Mouse (Mus musculus) myocyte (in vitro differentiated cells): Measurements from ENCODE around the gene Pid1.

Source experiments
- E2F4 ChIP-seq: IDR thresholded peaks from one replicate; pipeline ENCODE4 v1.6.1; 2011; ENCODE audit warnings: mild to moderate bottlenecking, control low read depth, moderate library complexity; ENCODE audit not compliant: insufficient read depth
- MYOG ChIP-seq, 3 experiments: IDR thresholded peaks; one replicate each; pipeline ENCODE4 v1.6.1; 2011; ENCODE audit warnings: control low read depth in 2 of 3, low read depth in 2 of 3, mild to moderate bottlenecking in 2 of 3; ENCODE audit not compliant: insufficient read length in 2 of 3, control insufficient read depth in 1 of 3, insufficient read depth in 1 of 3
- POLR2A ChIP-seq: IDR thresholded peaks from one replicate; pipeline ENCODE4 v1.6.1; 2011; ENCODE audit warnings: low read depth, mild to moderate bottlenecking, control low read depth, moderate library complexity; ENCODE audit not compliant: insufficient read length
- POLR2AphosphoS2 ChIP-seq: IDR thresholded peaks from one replicate; pipeline ENCODE4 v1.6.1; 2011; ENCODE audit warnings: low read depth, control low read depth; ENCODE audit not compliant: insufficient read length
- REST ChIP-seq: IDR thresholded peaks from one replicate; pipeline ENCODE4 v1.6.1; 2011; ENCODE audit warnings: mild to moderate bottlenecking, control low read depth, moderate library complexity; ENCODE audit not compliant: insufficient read depth, insufficient read length
- TCF12 ChIP-seq: IDR thresholded peaks from one replicate; pipeline ENCODE4 v1.6.1; 2011; ENCODE audit warnings: mild to moderate bottlenecking, control low read depth; ENCODE audit not compliant: poor library complexity, insufficient read depth, severe bottlenecking
- TCF3 ChIP-seq: IDR thresholded peaks from one replicate; pipeline ENCODE4 v1.6.1; 2011; ENCODE audit warnings: low read depth, control low read depth; ENCODE audit not compliant: insufficient read length
- USF1 ChIP-seq: IDR thresholded peaks from one replicate; pipeline ENCODE4 v1.6.1; 2011; ENCODE audit warnings: low read depth, mild to moderate bottlenecking, control low read depth, moderate library complexity

DNA sequence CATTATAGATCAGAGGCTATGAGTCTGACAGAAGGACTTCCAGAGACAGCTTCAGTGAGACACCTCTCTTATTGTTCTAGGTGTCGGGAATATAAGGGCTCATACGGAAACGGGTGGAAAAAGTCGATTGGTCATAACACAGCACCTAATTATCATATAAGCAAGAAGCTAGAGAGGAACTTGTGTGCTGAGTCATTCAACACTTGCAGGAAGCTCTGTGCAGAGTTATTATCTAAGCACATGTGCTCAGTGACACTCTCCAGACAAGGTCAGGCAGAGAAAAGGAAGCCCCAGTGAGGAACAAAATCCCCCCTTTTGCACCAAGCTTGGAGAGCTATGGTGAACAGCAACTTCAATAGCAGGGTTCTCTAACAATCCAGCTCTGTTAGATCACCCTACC lies 361.4 kb downstream of the Pid1 start:
- TF ChIP-seq POLR2A, result no peak
- no peak for TF ChIP-seq REST
- TF ChIP-seq TCF12, result no peak
- no peak for TF ChIP-seq E2F4
- TF ChIP-seq USF1, result no peak
- TF ChIP-seq POLR2AphosphoS2, result no peak
- no peak for TF ChIP-seq TCF3
- TF ChIP-seq MYOG (IDR thresholded peaks at IDR 0.05; ENCODE audit: control insufficient read depth in 1 of 3, insufficient read depth in 1 of 3, insufficient read length in 2 of 3, low read depth in 2 of 3), result no peak
